Mouse (Mus musculus) A20 (cell line): ENCODE data around the gene Zfyve9.
A peak's percentile ranks its signal among the peaks of the same experiment; 100 is the strongest.
"Not testable (repeated sequence)": the region's sequence is repeated elsewhere in the genome, so short reads cannot be mapped to it uniquely, and the experiment has no call there.

Experiments
- DNase-seq: peaks from one replicate; pipeline ENCODE4 v3.0.0-alpha.2; 2011; ENCODE audit warnings: low read depth, low spot score

Zfyve9 gene

DNA sequence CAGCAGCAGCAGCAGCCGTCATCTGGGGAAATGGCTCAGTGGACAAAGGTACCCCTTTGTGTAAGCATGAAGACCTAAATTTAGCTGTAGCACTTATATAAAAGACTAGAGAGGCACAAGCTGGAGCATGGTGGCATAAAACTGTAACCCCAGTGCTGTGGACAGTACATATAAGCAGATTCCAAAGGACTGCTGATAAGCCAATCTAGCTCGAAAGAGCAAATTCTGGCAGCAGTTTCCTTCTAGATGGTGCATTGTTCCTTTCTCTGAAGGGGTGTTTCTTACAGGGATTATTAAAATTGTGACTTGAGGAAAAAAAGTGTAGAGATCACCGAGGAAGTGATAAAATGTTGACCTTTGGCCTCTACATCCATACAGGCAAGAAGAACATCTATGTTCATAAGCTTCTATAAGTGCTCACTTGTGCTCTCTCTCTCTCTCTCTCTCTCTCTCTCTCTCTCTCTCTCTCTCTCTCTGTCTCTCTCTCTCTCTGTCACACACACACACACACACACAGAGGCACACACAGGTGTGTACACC, 59.3 kb downstream of the Zfyve9 start:
- DNase-seq, result peak; percentile 10

DNA sequence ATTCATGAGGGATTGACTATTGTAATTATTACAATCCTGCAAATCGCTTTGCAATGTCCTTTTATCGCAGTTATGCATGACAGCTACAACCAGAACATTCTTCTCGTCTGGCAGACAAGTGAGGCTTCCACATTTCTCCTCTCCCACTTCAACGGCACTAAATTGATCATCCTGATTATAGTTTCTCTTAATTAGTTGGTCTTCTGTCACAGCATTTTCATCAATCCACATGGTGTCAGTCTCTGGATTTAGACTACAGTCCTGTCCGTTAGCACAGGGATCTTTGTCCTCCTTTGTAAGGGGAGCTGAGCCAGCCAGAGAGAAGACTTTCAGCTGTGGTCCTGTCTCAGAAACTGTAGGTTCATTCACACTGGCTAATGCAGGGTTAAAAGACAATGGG, 61.2 kb downstream of the Zfyve9 start, which contains the start of gene 3110021N24Rik:
Gene 3110021N24Rik, plus strand, starts transcription at position 301 of the 400 bp plus-strand sequence.
- no peak for DNase-seq

DNA sequence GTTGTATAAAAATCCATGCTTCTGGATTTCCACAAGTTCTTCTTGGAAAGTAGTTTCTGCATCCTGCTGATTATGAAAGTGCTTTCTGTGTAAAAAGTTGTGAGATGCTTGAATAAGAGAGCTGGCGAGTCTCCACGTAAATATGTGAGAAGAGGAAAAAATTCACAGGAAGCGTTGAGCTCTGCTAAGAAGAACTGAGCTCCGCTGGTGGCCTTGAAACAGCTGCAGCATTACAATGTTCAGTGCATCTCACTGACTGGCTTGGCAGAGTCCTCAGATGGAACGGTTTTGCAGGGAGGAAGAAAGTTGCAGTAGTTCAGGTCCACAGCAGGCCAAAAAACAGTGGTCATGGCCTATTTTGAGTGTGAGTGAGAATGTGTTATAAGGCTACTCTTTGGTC, 72.4 kb downstream of the Zfyve9 start:
- DNase-seq, result no peak

DNA sequence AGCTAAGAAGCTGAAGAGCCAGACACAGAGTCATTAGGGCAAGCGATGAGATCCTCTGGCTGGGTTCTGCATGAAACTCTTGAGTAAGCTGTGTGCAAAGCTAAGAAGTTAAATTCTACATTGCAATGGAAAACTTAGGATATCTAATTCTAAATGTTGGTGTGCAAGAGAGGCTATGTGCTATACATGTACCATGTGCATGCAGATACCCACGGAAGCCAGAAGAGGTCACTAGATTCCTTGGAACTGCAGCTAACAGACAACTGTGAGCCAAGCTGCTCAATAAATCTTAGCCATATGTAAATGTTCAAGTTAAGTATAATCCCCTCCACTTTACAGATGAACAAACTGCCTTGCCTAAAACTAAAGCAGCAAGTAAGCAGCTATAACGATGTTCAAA, 83.7 kb downstream of the Zfyve9 start:
- peak; percentile 64 for DNase-seq

DNA sequence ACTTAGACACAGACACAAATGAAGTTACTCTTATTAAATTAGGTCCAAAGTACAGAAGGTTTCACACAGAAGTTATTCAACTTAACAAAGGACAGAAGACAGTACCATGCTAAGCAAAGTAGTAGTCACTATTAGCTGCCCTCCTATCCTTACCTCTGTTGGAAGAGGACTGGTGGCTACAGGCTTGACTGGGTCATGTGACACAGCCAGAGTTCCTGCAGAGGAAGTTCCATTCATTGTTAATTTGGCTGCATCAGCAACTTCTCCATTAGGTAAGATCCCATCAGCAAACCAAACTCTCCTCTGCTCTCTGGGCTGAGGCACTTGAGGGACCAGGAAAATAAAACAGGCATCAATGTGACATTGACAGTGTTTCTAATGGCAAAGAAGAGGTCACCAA, 89.1 kb downstream of the Zfyve9 start:
- no peak for DNase-seq

DNA sequence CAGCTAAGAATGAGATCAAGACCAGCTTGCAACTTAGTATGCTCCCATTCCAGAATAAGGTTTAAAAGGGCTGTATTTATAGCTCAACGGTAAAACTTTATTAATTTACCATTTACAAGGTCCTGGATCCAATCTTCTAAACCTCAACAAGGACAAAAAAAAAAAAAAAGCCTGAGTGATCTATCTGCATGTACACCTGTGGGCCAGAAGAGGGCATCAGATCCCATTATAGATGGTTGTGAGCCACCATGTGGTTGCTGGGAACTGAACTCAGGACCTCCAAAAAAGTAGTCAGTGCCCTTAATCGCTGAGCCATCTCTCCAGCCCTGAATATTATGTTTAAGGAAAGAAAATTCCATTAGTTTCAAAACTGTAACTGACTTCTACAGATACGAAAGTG, 90.1 kb downstream of the Zfyve9 start:
- peak; percentile 45 for DNase-seq

DNA sequence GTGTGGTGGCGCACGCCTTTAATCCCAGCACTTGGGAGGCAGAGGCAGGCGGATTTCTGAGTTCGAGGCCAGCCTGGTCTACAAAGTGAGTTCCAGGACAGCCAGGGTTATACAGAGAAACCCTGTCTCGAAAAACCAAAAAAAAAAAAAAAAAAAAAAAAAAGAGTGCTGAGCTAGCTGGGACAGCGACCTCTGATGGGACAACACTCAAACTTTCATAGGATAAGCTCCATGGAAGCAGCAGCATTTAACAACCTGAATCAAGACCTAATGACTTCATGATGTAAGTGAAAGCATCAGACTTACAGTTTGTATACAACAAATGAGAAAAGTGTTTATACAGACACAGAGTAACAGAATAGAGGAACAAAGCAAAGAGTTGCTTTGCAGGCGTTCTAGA, 93.5 kb downstream of the Zfyve9 start:
- DNase-seq, result not testable (repeated sequence)

DNA sequence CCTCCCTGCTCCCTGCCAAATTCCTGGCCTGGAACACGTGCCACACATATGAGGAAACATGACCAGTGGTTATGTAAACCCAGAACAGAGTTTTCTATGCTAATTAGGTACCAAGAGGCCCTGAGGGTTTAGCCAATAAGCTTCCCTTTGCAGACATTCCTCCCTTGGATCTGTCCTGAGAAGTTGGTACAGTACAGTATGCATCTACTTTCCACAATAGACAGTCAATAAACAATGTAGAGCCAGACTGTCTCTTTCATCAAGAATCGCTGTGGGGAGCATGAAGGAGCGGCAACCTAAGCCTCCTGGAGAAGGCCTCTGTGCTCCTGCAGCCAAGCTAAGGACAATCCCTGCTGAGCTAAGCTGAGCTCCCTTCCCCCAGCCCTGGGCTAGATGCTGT, 94.4 kb downstream of the Zfyve9 start:
- DNase-seq, result no peak

DNA sequence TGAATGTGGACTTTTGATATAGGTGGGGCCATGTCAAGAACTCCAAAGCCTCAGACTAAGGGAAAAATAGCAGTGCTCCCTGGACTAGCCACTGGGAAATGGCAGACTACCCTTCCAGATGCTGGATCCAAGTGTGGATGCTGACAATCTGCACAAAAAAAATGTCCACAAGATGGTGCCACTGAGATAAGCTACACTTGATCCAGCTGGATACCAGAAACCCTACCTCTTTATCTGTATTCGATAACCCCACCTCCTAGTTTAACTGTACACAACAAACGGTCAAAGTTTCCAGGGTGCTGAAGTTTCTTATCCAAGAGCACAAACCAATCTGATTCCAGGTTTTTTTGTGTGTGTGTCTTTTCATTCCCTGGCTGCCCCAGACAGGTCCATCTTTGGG, 116.2 kb downstream of the Zfyve9 start:
- peak; percentile 26 for DNase-seq

DNA sequence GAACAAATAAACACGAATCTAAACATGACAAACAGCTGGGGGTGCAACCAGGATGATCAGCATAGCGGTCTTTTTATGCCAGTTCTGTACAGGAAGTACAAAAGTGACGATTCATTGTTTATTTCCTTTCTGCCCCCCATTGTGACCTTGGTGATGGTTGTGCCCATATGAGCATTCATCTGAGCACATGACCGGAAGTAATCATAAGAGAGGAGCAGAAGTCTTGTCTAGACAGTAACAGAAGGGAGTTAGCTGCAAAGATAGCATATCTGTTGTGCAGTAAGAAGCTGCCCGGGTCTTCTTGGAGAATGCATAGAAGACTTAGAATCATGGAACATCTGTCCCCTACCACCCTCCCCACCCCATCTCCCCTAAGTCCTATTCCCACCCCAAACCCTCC, 141.8 kb downstream of the Zfyve9 start:
- DNase-seq, result peak; percentile 27

DNA sequence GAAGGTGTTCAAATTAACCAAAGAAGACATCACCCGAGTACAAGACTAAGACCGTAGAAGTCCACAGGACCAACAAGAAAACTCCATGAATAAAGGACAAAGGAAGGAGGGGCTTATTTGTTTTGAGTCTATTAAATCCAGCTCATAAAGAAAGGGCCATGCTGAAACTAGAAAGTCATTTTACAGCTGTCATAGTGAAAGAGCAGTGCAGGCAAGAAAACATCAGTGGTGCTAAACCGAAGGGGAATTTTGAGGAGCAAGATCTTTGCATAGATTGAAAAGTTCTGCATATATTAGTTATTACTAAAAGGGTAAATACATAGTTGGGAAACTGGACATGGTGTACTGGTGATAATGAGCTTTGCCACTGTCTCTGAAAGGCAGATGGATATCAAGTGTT, 142.9 kb downstream of the Zfyve9 start:
- peak; percentile 23 for DNase-seq

DNA sequence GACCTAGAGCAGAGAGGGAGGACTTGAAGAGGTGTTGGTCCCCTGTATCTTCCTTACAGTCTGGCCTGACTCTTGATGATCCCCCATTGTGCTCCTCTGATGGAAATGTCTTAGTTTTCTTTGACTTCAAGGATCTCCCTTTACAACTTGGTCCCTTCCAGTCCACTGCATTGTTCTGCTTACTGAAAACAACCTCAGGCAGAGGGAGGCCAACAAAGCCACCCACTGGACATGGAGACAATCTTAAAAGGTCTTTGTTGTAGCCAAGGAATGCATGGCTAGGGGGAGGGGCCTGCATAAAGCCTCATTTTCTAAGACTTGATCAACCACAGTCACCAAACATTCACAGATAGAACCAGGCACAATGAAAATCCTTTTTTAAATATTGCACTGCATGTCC, 145.5 kb downstream of the Zfyve9 start:
- DNase-seq, result no peak

DNA sequence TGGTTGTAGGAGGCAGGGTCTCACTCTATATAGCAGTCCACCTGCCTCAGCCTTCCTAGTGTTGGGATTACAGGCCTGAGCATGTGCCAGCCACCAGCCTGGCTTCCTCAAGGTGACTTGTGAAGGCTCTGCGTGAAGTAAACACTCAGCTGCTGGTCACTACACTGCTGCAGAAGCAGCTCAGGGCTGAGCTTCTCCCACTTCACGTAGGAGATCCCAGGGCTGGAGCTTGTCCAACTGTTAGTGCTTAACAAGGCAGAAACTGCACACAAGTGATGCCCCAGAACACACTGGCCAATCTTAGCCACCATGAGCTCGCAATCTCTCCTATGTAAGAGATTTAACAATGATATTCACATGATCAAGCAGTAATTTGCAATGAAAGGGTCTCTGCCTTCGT, 145.9 kb downstream of the Zfyve9 start:
- no peak for DNase-seq

DNA sequence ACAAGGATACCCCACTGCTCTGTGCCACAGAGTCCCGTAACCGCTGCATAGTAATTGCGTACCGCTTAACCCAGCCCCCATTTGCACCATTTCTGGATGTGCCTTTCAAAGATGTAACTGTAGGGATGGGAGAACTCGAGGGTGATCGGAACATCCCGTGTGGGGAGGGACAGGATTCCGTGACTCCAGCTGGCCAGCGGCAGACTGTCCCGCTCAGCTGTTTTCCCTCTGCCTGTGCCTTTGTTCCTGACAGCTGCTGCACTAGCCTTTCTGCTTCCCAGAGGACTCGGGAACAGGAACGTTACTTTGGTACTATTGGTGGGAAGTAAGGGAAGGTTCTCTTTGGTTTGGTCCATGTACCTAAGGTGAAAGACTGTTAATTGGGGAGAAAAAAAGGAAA, 146.9 kb downstream of the Zfyve9 start:
- no peak for DNase-seq

DNA sequence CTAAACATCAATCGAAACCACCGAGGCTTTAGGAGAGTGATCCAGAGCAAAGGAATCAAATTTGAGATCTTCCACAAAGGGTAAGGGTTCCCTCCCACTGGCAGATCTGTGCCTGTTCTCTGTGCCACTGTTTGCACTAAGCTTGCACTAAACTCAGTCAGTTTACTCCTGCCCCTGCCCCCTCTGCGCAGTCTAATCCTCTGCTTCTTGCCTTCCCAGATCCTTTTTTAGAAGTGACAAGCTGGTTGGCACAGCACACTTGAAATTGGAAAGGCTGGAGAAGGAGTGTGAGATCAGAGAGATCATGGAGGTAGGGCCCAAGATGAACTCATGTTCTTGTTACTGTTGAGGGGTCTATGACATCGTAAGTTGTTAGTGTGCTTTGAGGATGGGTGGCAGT, 149.0 kb downstream of the Zfyve9 start:
- no peak for DNase-seq

DNA sequence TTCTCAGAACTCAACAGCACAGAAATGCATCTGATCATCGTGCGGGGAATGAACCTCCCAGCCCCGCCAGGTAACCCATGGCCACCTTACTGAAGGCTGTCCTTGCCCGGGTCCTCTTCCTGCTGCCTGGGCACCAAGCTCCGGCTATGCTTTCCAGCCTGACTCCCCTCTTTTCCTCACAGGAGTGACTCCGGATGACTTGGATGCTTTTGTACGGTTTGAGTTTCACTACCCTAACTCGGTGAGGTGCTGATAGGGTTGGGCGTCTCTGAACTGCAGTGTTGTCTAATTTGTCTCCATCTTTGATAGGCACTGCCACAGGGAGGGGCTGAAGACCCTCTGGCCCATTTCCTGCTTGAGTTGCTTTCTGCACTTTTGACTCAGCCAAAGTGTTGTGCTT, 150.5 kb downstream of the Zfyve9 start:
- DNase-seq, result no peak

DNA sequence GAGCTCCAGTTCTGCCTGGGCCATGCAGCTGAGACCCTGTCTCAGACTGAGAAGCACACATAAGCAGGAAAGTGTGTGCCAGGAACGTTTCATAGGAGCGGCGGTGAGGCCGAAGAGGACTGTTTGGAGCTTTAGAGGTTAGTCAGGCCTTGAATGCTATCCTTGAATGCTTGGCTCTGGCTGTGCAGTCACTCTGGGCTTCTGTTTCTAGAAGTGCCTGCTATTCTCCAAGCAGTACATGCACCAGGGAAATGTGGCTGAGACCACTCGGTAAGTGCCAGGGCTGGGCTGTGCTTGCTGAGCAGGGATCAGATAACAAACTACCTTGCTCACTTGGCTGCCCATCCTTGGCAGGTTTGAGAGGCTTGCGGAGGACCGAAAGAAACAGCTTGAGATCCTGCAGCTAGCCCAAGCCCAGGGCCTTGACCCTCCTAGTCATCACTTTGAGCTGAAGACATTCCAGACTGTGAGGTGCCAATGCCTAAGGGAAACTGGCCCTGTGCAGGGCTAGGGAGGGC, 151.2 kb downstream of the Zfyve9 start:
- DNase-seq, result no peak

DNA sequence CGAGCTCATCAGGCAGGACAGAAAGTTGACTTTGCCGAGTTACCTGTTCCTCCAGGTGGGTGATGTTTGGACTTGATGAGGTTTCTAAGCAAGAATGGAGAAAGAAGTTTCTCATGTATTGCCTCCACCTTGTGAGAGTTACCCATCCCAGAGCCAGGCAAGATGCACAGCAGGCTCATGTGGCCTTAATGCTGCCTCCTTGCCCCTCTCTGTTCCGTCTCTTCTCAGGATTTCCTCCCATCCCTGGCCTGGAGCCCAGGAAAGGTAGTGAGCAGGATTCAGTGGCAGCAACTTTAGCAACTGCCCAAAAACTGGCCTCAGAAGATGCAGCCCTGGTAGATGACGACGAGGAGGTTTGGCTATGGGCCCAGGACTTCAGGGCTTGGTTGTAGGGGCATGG, 153.5 kb downstream of the Zfyve9 start:
- no peak for DNase-seq

DNA sequence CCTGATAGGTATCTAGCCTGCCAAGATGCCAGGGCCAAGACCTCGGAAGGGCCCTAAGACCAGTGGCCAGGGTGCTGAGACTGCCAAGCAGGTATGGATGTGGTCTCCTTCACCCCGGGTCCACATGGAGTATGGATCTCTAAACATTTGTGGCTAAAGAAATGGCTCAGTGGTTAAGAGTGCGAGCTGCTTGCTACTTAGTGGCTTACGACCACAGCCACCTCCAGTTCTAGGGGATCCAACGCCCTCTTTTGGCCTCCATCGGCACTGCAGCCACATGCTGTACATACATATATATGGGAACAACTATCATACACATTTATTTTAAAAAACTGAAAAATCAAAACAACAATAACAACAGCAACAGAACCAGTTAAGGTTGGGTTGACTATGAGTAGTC, 159.1 kb downstream of the Zfyve9 start:
- DNase-seq, result peak; percentile 52

DNA sequence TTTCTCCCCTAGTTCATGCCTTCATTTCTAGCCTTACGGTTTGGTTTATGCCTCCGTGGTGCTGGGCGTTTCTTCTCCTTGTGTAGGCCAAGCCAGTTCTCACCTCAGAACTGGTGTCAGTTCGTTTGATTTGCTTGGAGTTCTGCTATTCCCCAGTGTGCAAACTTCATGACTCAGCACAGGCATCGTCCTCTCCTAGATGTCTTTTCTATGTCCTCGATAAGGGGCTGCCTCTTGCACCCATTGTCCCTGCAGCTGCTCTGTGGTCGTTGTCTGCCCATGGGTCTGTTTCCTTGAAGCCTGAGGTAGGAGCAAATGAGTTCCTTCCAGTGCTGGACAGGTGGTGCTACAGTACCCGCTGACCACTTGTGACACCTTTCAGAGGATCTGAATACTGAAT, 160.1 kb downstream of the Zfyve9 start:
- no peak for DNase-seq

DNA sequence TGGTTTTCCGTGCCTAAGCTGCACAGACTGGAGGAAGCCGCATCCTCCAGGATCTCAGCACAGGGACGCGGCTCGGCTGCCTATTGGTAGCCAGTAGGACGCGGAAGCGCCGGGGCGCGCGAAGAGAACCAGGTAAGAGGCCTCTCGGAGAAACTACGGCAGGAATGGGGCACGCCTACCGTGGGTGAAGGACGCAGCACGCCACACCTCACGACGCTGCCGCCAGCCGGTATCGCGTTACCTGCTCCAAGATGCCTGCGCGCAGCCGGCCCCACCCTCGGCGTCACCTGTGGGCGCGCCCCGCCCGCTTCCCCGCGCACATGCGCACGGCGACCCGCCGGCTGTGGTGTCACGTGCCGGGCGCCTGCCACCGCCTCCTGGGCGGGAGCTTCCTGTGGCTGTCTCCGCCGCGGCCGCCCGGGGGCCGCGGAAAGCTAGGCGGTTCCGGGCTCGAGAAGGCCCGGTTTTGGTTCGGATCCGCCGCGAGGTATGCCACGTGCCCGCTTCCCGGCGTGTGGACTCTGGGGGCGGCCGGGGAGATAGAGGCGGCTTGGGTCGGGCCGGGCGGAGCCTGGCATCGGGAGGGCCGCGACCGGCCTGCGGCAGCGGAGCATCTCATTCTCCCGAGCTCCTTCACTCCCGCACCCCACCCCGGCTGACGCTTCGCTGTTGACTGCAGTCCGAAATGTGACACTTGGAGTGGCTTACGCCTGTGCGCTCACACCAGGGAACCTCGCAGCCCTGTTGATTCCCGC, 160.8 kb downstream of the Zfyve9 start, which contains the start of gene Cc2d1b:
Gene Cc2d1b, plus strand, starts transcription at position 354 of the 755 bp plus-strand sequence.
- DNase-seq, result peak; percentile 97

DNA sequence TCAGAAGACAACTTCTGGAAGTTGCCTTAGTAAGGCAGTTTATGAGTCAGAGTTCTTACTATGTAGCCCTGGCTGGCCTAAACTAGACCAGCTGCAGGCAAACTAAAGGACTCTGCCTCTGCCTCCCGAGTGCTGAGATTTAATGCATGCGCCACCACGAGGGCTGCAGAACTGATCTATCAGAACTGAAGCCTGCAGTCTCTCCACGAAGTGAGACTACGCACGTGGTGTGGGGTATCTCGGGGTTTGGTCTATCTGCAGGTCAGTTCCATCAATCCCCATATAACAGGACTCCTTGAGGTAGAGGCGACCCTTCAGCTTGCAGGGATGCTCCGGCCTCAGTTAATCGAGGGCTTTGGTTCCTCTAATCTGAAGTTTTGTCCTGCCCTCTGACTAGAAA, 161.4 kb downstream of the Zfyve9 start:
- DNase-seq, result no peak

DNA sequence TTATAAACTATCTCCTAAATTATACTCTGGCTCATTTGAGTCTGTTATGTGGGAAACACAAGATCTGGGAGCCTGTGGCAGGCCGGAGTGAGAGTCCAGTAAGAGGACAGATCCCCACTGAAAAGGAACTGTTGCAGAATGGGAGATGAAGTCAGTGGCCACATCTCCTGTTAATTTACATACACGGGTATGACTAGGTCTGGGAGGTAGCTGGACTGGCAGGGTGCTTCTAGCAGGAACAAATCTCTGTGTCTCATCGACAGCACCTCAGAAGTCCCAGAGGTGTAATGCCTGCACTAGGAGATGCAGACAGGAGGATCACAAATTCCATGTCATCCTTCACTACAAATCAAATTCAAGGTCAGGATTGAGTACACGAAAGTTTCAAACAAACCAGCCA, 162.0 kb downstream of the Zfyve9 start:
- DNase-seq, result peak; percentile 58
